Mouse (Mus musculus): ENCODE data around the gene Vamp4. TPM values are rescaled to one million over a fixed set of nuclear protein-coding genes. Genes with fewer than 3 reads are reported as not detected.

Gene Vamp4
- total RNA-seq, 1 experiment from 2014 or later: 38.6 TPM

- DNase-seq: no peak
Measured at GRCm38 (mm10) chr1:162648416-162648815, 78.1 kb downstream of the Vamp4 start.

Other genes starting within 250 kb of the Vamp4 start
- gene Dnm3, start 92.5 kb upstream of the Vamp4 start, total RNA-seq (2021): 13.4 and 14.4 TPM in 2 replicates
- gene Mettl13, start 22.0 kb upstream of the Vamp4 start, total RNA-seq (2021): 15.8 and 18.8 TPM in 2 replicates
- 1.2 and 1.9 TPM in 2 replicates for gene Myoc, start 68.6 kb downstream of the Vamp4 start, total RNA-seq (2021)
- not detected in 2 replicates for gene Myocos, start 87.7 kb downstream of the Vamp4 start, total RNA-seq (2021)
- 139 and 183 TPM in 2 replicates for gene Prrc2c, start 170.0 kb downstream of the Vamp4 start, total RNA-seq (2021)
- 0.70 and 0.71 TPM in 2 replicates for gene Fmo4, start 243.5 kb downstream of the Vamp4 start, total RNA-seq (2021)